Mouse (Mus musculus): ENCODE measurements around the gene Tnfrsf14. TPM values are rescaled to one million over a fixed set of nuclear protein-coding genes. Genes with fewer than 3 reads are reported as not detected.

Tnfrsf14 gene
- polyA plus RNA-seq, 1 experiment from 2014 or later: 51.7 TPM

DNA sequence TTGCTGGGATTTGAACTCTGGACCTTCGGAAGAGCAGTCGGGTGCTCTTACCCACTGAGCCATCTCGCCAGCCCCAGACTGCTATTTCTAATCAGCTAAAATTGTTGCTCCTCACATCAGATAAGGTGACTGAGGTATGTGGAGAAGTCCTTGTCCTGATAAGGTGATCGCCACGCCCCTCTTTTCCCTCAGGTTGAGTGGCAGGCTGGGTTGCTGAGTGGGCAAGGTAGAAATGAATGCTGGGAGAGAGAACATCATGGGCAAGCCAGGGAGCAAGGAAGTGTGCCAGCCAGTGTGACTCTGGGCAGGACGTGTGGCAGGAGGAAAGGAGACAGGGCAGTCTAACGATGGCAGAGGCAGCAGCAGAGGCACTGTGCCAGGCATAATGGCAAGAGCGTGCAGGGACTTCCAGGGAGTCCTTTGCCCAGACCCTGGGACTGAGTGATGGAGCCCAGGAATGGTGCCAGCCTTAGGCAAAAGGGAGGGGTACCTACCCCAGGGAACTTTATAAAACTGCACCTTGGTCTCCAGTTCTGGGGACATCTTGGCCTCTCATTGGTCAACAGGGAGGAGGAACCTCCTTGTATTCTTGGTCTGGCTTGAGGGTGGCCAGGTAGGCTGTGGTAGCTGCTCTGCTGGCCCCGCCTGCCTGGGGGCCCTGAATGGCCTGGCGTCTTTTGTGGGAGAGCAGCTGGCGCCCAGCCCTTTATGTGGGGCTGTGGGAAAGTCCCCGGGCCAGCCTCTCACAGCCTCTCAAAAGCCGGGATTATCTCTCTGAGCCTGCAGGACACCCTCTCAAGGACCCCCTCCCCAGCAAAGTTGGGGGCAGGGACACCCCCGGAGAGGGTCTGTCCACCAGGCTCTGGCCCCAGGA is 19.9 kb upstream of the Tnfrsf14 start:
- peaks cover 69% of the 10 kb centered on the region for H3K27me3 ChIP-seq
- no peak for DNase-seq
- H3K4me3 ChIP-seq (replicated peaks): no peak overlapping the region
- peaks cover 18% of the 10 kb centered on the region for H3K4me1 ChIP-seq (replicated peaks)
- no peak for ATAC-seq (ENCODE audit: low read depth)
- H3K4me2 ChIP-seq: no peak overlapping the region
- no peak overlapping the region for H3K9ac ChIP-seq
- no peaks in the 10 kb centered on the region for H3K9me3 ChIP-seq (replicated peaks)
- no peak overlapping the region for H3K27ac ChIP-seq
- no peaks in the 10 kb centered on the region for H3K36me3 ChIP-seq
- 33% methylated on average over 14 of the region's 14 CpGs for WGBS (ENCODE audit: insufficient replicate concordance)

GRCm38 (mm10) chr4:154946319-154946718 is 18.0 kb upstream of the Tnfrsf14 start:
- DNase-seq (no peak), ATAC-seq (ENCODE audit: low read depth) (peak; percentile 64)
- WGBS (ENCODE audit: insufficient replicate concordance): 4% methylated on average over 8 of the region's 8 CpGs
- no peak overlapping the region for H3K27ac ChIP-seq
- H3K9me3 ChIP-seq (replicated peaks): no peaks in the 10 kb centered on the region
- H3K36me3 ChIP-seq: no peaks in the 10 kb centered on the region
- H3K9ac ChIP-seq: peak overlapping the region; percentile 46
- H3K4me2 ChIP-seq: peak overlapping the region; percentile 40; the same call in 1 of the 2 replicates
- H3K27me3 ChIP-seq: peaks cover 55% of the 10 kb centered on the region
- H3K4me3 ChIP-seq (replicated peaks): no peak overlapping the region
- H3K4me1 ChIP-seq (replicated peaks): peaks cover 18% of the 10 kb centered on the region

DNA sequence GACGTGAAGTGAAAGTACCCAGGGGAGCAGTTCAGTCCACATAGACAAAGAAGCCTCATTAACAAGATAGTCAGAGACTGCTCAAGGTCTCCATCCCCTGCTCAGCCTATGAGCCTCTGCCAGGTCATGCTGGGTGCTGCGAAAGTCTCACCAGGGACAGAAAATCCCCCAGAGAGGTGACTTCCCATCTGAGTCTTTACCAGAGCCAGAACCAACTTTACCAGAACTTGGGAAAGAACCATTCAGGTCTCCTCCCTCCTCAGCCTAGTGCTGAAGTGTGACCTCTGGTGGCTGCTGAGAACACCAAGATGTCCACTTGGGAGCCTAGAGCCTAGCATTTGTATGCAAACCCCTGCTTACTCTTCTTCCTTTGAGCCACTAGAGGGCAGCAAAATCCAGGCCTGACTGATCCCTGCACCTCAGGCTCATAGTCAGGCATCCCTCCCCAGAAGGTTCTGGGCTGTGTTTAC is 15.8 kb upstream of the Tnfrsf14 start:
- Histone ChIP-seq H3K4me3 (replicated peaks) (no peak overlapping the region), H3K27ac (peak overlapping the region; percentile 69), H3K36me3 (no peaks in the 10 kb centered on the region), H3K4me2 (no peak overlapping the region), H3K4me1 (replicated peaks) (peaks cover 18% of the 10 kb centered on the region), H3K9me3 (replicated peaks) (no peaks in the 10 kb centered on the region), H3K27me3 (peaks cover 44% of the 10 kb centered on the region), H3K9ac (peak overlapping the region; percentile 14; the same call in 1 of the 2 replicates)
- 15% methylated on average over 2 of the region's 2 CpGs for WGBS (ENCODE audit: insufficient replicate concordance)
- ATAC-seq (ENCODE audit: low read depth): peak; percentile 87
- DNase-seq: peak; percentile 77

DNA sequence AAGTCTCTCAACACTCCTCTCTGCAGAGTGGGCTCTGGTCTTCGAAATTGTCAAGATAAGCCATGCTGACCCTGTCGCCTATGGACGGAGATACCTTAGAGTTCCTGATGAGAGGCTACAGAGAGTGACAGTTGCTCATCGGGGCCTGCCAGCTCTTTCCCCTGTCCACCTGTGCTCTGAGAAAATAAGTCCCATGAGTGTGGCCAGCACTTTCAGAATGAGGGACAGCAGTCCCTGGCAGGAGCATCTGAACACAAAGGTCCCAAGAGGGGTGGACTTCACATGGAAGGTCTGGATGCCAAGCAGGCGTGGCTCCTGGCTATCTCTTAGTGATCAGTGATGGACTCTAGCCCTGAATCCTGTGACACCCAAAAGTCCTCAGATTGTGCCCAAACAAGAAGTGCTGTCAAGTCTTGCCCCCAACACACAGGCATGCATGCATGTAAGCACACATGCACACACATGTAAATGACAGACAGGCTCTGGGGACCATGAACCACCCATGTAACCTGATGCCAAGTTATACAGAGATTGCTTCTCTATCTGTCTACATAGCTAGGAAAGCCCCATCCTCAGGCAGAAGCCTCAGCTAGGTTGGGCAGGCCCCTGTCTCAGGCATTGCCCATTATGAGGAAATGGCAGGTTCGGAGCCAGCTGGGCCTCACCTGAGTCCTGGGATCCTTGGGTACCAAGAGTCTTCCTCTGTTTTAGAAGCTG is 15.1 kb upstream of the Tnfrsf14 start:
- no peaks in the 10 kb centered on the region for H3K9me3 ChIP-seq (replicated peaks)
- WGBS (ENCODE audit: insufficient replicate concordance): 72% methylated on average over 6 of the region's 6 CpGs
- no peak overlapping the region for H3K4me3 ChIP-seq (replicated peaks)
- H3K4me1 ChIP-seq (replicated peaks): peaks cover 18% of the 10 kb centered on the region
- H3K36me3 ChIP-seq: no peaks in the 10 kb centered on the region
- H3K4me2 ChIP-seq: no peak overlapping the region
- DNase-seq (no peak), ATAC-seq (ENCODE audit: low read depth) (no peak)
- peaks cover 41% of the 10 kb centered on the region for H3K27me3 ChIP-seq
- H3K27ac ChIP-seq: peak overlapping the region; percentile 69
- peak overlapping the region; percentile 14 for H3K9ac ChIP-seq

GRCm38 (mm10) chr4:154942632-154943322 is 14.4 kb upstream of the Tnfrsf14 start:
- no peaks in the 10 kb centered on the region for H3K9me3 ChIP-seq (replicated peaks)
- H3K4me1 ChIP-seq (replicated peaks): peaks cover 18% of the 10 kb centered on the region
- no peak overlapping the region for H3K9ac ChIP-seq
- H3K27me3 ChIP-seq: peaks cover 38% of the 10 kb centered on the region
- no peak overlapping the region for H3K4me2 ChIP-seq
- no peak for ATAC-seq (ENCODE audit: low read depth)
- no peaks in the 10 kb centered on the region for H3K36me3 ChIP-seq
- WGBS (ENCODE audit: insufficient replicate concordance): 71% methylated on average over 10 of the region's 10 CpGs
- no peak for DNase-seq
- H3K27ac ChIP-seq: no peak overlapping the region
- H3K4me3 ChIP-seq (replicated peaks): no peak overlapping the region

DNA sequence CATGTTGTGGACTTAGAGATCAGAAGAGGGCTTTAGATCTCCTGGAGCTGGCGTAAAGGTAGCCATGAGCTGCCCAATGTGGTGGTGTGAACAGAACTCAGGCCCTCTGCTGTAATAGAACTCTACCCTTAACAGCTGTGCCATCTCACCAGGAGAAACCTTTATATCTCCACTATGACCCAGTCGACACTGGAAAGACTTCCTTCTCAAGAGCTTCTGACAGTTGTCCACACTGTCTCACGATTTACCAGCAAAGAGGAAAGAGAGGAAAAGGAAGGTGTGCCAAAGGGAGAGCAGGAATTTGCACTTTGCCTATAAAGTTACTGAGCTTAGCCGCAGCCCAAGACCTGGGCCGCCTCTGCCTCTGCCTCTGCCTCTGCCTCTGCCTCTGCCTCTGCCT is 13.5 kb upstream of the Tnfrsf14 start:
- ATAC-seq (ENCODE audit: low read depth): no peak
- no peak overlapping the region for H3K4me3 ChIP-seq (replicated peaks)

DNA sequence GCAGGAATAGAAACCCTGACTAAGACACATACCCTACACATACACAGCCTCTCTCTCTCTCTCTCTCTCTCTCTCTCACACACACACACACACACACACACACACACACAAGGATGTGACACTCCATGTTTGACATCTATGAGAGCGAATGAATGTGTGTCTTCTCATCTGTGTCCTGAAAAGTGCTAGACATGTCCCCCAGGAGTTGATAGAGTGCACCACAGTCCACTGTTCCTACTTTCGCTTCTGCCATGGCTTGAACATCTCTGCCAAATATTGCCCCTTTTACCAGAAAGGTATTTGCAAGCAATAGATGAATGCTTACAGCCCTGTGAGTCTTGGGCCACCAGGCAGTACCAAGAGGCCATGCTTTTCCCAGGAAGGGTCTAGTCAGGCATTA is 11.8 kb upstream of the Tnfrsf14 start:
- Histone ChIP-seq H3K27me3 (peaks cover 25% of the 10 kb centered on the region), H3K9me3 (replicated peaks) (no peaks in the 10 kb centered on the region), H3K4me2 (no peak overlapping the region), H3K4me3 (replicated peaks) (no peak overlapping the region), H3K36me3 (no peaks in the 10 kb centered on the region), H3K27ac (no peak overlapping the region), H3K9ac (no peak overlapping the region), H3K4me1 (replicated peaks) (peaks cover 16% of the 10 kb centered on the region)
- 79% methylated on average over 2 of the region's 2 CpGs for WGBS (ENCODE audit: insufficient replicate concordance)
- DNase-seq (no peak), ATAC-seq (ENCODE audit: low read depth) (no peak)

More for the DNA sequence above, 13.5 kb upstream of the Tnfrsf14 start:
- H3K9me3 ChIP-seq (replicated peaks): no peaks in the 10 kb centered on the region
- peaks cover 18% of the 10 kb centered on the region for H3K4me1 ChIP-seq (replicated peaks)
- no peak for DNase-seq
- H3K27ac ChIP-seq: no peak overlapping the region
- H3K9ac ChIP-seq: no peak overlapping the region
- no peak overlapping the region for H3K4me2 ChIP-seq
- WGBS (ENCODE audit: insufficient replicate concordance): 74% methylated on average over 5 of the region's 5 CpGs
- H3K36me3 ChIP-seq: no peaks in the 10 kb centered on the region
- H3K27me3 ChIP-seq: peaks cover 38% of the 10 kb centered on the region

GRCm38 (mm10) chr4:154937746-154938145 is 9.4 kb upstream of the Tnfrsf14 start:
- Histone ChIP-seq H3K36me3 (no peaks in the 10 kb centered on the region), H3K4me1 (replicated peaks) (peaks cover 16% of the 10 kb centered on the region), H3K27ac (no peak overlapping the region), H3K27me3 (peaks cover 23% of the 10 kb centered on the region), H3K9ac (no peak overlapping the region), H3K4me3 (replicated peaks) (no peak overlapping the region), H3K9me3 (replicated peaks) (no peaks in the 10 kb centered on the region), H3K4me2 (no peak overlapping the region)
- ATAC-seq (ENCODE audit: low read depth): no peak
- no peak for DNase-seq
- 55% methylated on average over 1 of the region's 1 CpGs for WGBS (ENCODE audit: insufficient replicate concordance)

- no peak overlapping the region for H3K4me2 ChIP-seq
- 63% methylated on average over 8 of the region's 8 CpGs for WGBS (ENCODE audit: insufficient replicate concordance)
- no peak overlapping the region for H3K4me3 ChIP-seq (replicated peaks)
- no peak overlapping the region for H3K27ac ChIP-seq
- no peak for DNase-seq
- no peaks in the 10 kb centered on the region for H3K36me3 ChIP-seq
- H3K4me1 ChIP-seq (replicated peaks): peaks cover 21% of the 10 kb centered on the region
- peaks cover 20% of the 10 kb centered on the region for H3K27me3 ChIP-seq
- no peak overlapping the region for H3K9ac ChIP-seq
- no peak for ATAC-seq (ENCODE audit: low read depth)
- H3K9me3 ChIP-seq (replicated peaks): no peaks in the 10 kb centered on the region
These were observed 8.3 kb upstream of the Tnfrsf14 start for GRCm38 (mm10) chr4:154936542-154937255.

DNA sequence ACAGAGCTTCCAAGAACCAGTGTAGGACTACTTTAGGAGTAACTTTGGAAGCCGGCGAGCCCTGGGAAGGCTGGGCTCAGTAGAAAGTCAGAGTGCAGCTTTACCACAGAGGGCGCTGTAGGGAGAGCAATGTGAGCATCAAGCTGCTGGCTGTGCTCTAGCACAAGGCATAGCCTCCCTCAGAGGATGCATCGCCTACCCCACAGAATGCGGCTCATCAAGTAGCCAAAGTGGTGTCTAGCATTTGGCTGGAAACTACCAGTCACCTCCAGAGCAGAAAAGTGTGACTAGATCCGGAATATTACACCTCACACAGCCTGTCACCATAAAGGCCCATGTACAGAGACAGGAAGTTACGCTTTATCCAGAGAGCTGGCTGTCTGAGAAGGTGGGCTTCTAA is 7.4 kb upstream of the Tnfrsf14 start:
- Histone ChIP-seq H3K4me2 (no peak overlapping the region), H3K9me3 (replicated peaks) (no peaks in the 10 kb centered on the region), H3K4me1 (replicated peaks) (peaks cover 21% of the 10 kb centered on the region), H3K36me3 (no peaks in the 10 kb centered on the region), H3K9ac (no peak overlapping the region), H3K27me3 (peaks cover 15% of the 10 kb centered on the region; the same call in 1 of the 2 replicates), H3K27ac (peak overlapping the region; percentile 16; the same call in 1 of the 2 replicates), H3K4me3 (replicated peaks) (no peak overlapping the region)
- peak; percentile 37; the same call in 1 of the 2 replicates for ATAC-seq (ENCODE audit: low read depth)
- DNase-seq: no peak
- WGBS (ENCODE audit: insufficient replicate concordance): 82% methylated on average over 7 of the region's 7 CpGs
